Mouse (Mus musculus) embryonic facial prominence, embryonic 12.5 days (tissue): ENCODE measurements around the gene Nbea. TPM values are rescaled to one million over a fixed set of nuclear protein-coding genes. Genes with fewer than 3 reads are reported as not detected.
A peak's percentile ranks its signal among the peaks of the same experiment; 100 is the strongest.

Source experiments
- ATAC-seq: fragments of 200-750 bp; cut with Nextera tagmentation; 2 replicates; pipeline ENCODE4 v1.8.0; 2017; ENCODE audit not compliant: insufficient number of reproducible peaks, insufficient read depth, low FRiP score, low TSS enrichment
- H3K27ac ChIP-seq: fragments of 300-500 bp; sonication (generic); 2 replicates; pipeline ENCODE4 v1.5.1; 2016; ENCODE audit warnings: mild to moderate bottlenecking
- H3K27me3 ChIP-seq: fragments of 300-500 bp; sonication (generic); 2 replicates; pipeline ENCODE4 v1.6.1; 2016; ENCODE audit warnings: mild to moderate bottlenecking, moderate library complexity
- H3K36me3 ChIP-seq: fragments of 300-500 bp; sonication (generic); 2 replicates; pipeline ENCODE4 v1.6.1; 2016; ENCODE audit warnings: mild to moderate bottlenecking
- H3K4me1 ChIP-seq: fragments of 300-500 bp; sonication (generic); 2 replicates; pipeline ENCODE4 v1.6.1; 2016
- H3K4me2 ChIP-seq: fragments of 300-500 bp; sonication (generic); replicated peaks from 2 replicates; pipeline ENCODE4 v1.6.1; 2016; ENCODE audit warnings: mild to moderate bottlenecking, moderate library complexity
- H3K4me3 ChIP-seq: fragments of 300-500 bp; sonication (generic); 2 replicates; pipeline ENCODE4 v1.5.1; 2016; ENCODE audit warnings: mild to moderate bottlenecking
- H3K9ac ChIP-seq: fragments of 300-500 bp; sonication (generic); 2 replicates; pipeline ENCODE4 v1.6.1; 2016; ENCODE audit warnings: mild to moderate bottlenecking, moderate library complexity
- H3K9me3 ChIP-seq: fragments of 300-500 bp; sonication (generic); 2 replicates; pipeline ENCODE4 v1.6.1; 2016; ENCODE audit warnings: mild to moderate bottlenecking, moderate library complexity
- whole genome bisulfite sequencing: fragments of 180-500 bp; shearing (Covaris S2); methylation state at CpG from one replicate; pipeline ENCODE4 v1.1.7; 2016; 5-methylcytosine and 5-hydroxymethylcytosine counted together
- polyA plus RNA-seq: library from polyadenylated mRNA; unstranded; fragments of >200 nt; fragmentation: Nextera tagmentation; extraction: Ambion mirVana; gene quantifications from 2 replicates; pipeline ENCODE4 v1.2.1, GENCODE M21; 2016

Gene Nbea
- polyA plus RNA-seq, 1 experiment from 2014 or later: 24.2 TPM

DNA sequence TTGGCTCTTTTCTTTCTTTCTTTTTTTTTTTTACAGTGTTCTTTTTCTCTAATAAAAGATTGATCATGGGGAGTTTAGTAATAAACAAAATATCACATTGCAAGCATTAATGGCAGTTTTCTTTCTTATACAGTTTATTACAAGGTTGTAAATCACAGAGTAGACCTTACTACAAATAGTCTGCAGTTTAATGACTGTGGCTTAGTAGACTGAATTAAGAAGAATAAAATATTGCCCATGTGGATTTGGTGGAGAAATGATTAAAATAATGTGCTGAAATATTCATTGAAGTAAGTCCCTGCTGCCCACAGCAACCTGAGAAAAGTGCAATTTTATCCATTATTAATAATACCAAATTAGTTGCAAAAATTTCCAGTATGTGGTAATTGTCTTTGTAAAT, 363.9 kb downstream of the Nbea start:
- H3K9me3 ChIP-seq: no peaks in the 10 kb centered on the region
- H3K4me3 ChIP-seq: no peak overlapping the region
- no peak overlapping the region for H3K9ac ChIP-seq
- peaks cover 24% of the 10 kb centered on the region for H3K4me1 ChIP-seq
- H3K36me3 ChIP-seq: no peaks in the 10 kb centered on the region
- no peak overlapping the region for H3K27ac ChIP-seq
- no peak overlapping the region for H3K4me2 ChIP-seq
- H3K27me3 ChIP-seq: no peaks in the 10 kb centered on the region
- ATAC-seq: no peak

DNA sequence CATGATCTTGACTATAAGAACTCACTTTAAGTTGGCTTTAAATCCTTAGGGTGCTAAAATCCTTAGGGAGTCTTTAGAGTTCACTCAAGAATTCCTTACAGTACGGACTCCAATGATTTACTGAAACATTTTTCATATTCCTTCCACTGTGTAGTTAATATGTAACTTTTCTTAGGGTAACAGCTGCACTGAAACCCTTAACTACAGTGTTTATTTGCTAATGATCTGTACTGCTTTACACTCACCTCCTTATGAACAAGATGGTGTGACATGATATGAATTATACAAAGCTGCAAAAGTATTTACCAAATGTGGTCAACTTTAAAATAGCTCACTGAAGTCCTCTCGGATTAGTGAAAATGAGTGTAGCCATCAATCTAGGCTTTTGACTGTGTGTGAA, 365.4 kb downstream of the Nbea start:
- Histone ChIP-seq H3K27me3 (no peaks in the 10 kb centered on the region), H3K4me1 (peaks cover 23% of the 10 kb centered on the region), H3K27ac (peak overlapping the region; percentile 41; the same call in 1 of the 2 replicates), H3K36me3 (no peaks in the 10 kb centered on the region), H3K9ac (no peak overlapping the region), H3K9me3 (no peaks in the 10 kb centered on the region), H3K4me2 (no peak overlapping the region), H3K4me3 (no peak overlapping the region)
- WGBS: 86% methylated on average over 2 of the region's 2 CpGs
- ATAC-seq: no peak

DNA sequence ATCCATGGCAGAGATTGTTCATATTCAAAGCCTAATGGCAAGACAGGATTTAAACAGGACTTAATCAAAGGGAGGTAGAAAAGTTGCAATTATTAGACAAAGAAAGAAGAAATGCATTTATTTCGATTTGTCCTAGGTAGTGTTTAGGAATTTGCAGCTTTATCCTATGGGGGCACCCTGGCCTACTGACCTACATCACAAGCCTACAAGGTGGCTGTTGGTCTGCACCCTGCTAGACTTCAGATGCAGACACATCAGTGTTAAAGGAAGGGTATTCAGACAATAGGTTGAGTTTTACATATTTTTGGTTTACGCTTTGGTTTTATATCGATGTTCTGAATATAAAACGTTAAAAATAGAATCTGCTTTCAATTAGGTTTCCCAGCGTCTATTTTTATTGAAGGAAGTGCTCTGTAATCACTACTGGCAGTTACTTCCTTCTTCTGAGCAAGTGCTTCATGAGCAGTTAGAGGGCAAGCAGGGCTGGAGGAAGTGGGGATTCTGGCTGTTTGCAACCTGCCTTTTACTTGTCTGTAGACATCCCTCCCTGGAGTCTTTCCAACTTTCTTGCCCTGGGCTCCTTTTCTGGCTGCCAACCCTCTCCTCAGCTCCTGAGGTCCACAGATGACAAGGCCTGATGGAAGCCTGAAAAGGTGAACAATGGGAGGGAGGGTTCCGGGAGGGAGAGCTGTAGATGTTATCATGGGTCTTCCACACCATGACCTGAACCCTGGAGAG, 366.7 kb downstream of the Nbea start:
- Histone ChIP-seq H3K4me2 (no peak overlapping the region), H3K4me1 (peaks cover 23% of the 10 kb centered on the region), H3K27ac (peak overlapping the region; percentile 84), H3K27me3 (no peaks in the 10 kb centered on the region), H3K9ac (0 out of 2 replicates have a peak overlapping the region, but pooled peaks have one; percentile 17), H3K9me3 (no peaks in the 10 kb centered on the region), H3K36me3 (no peaks in the 10 kb centered on the region), H3K4me3 (no peak overlapping the region)
- ATAC-seq: peak; percentile 52; the same call in 1 of the 2 replicates
- WGBS: 38% methylated on average over 6 of the region's 6 CpGs

DNA sequence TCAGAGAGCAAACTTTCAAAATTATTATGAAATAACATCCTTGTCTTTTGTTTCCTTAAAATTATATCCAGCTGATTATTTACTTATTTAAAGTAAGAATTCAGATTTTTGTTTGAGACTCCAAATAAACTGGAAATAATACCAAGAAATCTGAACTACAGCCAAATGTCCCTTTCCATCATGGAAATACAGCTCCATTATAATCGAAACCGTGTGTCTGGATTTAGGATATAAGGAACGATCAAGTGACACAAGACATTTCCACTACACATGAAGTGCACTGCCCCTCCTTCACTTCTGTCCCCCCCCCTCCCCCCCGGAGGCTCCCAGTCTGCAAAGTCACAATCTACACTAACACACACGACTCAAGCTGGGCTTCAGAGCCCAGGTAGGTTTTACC, 367.4 kb downstream of the Nbea start:
- Histone ChIP-seq H3K27me3 (no peaks in the 10 kb centered on the region), H3K9ac (no peak overlapping the region)

DNA sequence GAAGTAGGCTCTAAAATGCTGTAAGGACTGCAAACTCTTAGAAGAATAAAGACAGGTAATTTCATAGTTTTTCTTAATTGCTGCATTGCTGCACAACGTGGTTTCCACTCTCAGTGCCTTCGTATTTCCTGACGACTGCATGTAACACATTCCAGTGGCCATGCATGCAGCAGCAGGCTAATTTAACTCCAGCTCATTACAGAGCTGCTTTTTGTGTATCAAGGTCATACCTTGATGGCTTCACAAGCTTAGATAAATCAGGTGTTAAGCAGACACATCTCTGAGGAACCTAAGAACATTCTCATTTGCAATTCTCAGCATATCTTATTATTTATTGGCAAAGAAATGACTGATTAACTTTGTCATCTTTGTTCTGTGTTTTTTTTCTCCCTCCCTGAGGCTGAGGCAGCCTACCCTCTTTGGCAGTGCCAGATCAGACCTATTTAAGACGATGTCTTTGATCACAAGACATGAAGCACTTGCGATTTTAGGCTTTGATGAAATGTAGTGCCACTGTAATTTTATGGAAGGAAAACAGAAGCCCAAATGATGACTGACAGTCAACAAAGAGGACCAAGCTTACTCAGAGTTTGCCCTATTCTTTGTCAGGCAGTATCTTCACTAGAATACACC, 368.4 kb downstream of the Nbea start:
- ATAC-seq: no peak
- Histone ChIP-seq H3K9me3 (no peaks in the 10 kb centered on the region), H3K36me3 (no peaks in the 10 kb centered on the region), H3K27me3 (no peaks in the 10 kb centered on the region), H3K4me1 (peaks cover 23% of the 10 kb centered on the region), H3K4me2 (no peak overlapping the region), H3K9ac (no peak overlapping the region), H3K4me3 (no peak overlapping the region), H3K27ac (no peak overlapping the region)
- WGBS: 42% methylated on average over 5 of the region's 5 CpGs

More for the DNA sequence above, 367.4 kb downstream of the Nbea start:
- H3K36me3 ChIP-seq: no peaks in the 10 kb centered on the region
- 27% methylated on average over 5 of the region's 5 CpGs for WGBS
- H3K27ac ChIP-seq: peak overlapping the region; percentile 84; the same call in 1 of the 2 replicates
- no peak overlapping the region for H3K4me3 ChIP-seq
- no peak; the same call in 1 of the 2 replicates for ATAC-seq
- no peaks in the 10 kb centered on the region for H3K9me3 ChIP-seq
- peaks cover 23% of the 10 kb centered on the region for H3K4me1 ChIP-seq
- no peak overlapping the region for H3K4me2 ChIP-seq

DNA sequence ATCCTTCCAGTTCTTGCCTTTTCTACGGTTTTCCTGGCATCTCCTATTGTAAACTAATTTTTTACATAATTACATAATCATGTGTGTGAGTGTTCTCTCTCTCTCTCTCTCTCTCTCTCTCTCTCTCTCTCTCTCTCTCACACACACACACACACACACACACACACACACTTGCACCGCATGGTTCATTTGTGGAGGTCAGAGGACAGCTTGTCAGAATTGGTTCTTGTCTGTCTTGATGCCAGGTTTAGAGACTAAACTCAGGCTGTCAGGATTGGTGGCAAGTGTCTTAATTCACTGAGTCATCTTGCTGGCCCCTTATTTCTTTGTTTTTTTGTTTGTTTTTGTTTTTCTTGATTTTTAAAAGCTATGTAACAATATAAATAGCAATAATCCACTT, 388.7 kb downstream of the Nbea start:
- H3K9me3 ChIP-seq: no peaks in the 10 kb centered on the region
- no peaks in the 10 kb centered on the region for H3K36me3 ChIP-seq
- H3K4me3 ChIP-seq: no peak overlapping the region
- H3K27me3 ChIP-seq: no peaks in the 10 kb centered on the region
- WGBS: 72% methylated on average over 2 of the region's 2 CpGs
- H3K9ac ChIP-seq: no peak overlapping the region
- no peak overlapping the region for H3K4me2 ChIP-seq
- H3K4me1 ChIP-seq: peaks cover 9% of the 10 kb centered on the region; the same call in 1 of the 2 replicates
- H3K27ac ChIP-seq: no peak overlapping the region
- no peak for ATAC-seq

DNA sequence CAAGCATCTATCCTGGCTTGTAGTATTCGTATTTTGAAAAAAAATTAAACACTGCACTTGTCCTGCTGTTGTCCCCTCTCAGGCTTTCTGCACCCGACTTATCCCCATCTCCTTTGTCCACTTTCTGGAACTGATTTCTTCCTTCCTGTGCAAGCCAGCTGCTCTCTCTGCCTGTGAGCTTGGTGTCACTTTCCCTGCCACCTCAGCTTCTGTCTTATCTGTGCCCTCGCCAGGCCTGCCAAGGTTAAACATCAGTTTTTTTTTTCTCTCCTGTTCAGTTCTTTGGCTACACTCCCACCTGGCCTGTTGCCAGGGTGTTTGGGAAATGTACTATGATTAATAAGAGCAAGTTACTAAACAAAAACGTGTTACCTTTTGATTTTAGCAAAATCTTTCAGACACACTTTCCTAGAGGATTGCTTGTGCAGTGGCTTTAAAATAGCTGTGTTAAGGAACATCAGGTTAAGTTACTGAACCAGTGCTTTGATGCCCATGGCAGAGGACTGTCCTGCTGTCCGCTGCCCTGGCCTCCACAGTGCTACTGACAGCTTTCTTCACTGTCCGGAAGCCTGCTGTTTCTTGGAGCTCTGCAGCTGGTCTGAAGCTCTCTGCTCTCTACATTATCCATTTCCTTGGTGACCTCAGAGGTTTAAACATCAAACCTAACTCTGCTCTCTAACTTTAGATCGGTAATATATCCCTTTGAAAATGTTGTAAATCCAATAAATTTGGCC, 389.5 kb downstream of the Nbea start:
- Histone ChIP-seq H3K4me1 (peaks cover 12% of the 10 kb centered on the region; the same call in 1 of the 2 replicates), H3K27me3 (no peaks in the 10 kb centered on the region), H3K4me2 (no peak overlapping the region), H3K4me3 (no peak overlapping the region), H3K9ac (no peak overlapping the region), H3K27ac (no peak overlapping the region), H3K36me3 (no peaks in the 10 kb centered on the region), H3K9me3 (no peaks in the 10 kb centered on the region)
- WGBS: 47% methylated on average over 7 of the region's 7 CpGs
- no peak for ATAC-seq

DNA sequence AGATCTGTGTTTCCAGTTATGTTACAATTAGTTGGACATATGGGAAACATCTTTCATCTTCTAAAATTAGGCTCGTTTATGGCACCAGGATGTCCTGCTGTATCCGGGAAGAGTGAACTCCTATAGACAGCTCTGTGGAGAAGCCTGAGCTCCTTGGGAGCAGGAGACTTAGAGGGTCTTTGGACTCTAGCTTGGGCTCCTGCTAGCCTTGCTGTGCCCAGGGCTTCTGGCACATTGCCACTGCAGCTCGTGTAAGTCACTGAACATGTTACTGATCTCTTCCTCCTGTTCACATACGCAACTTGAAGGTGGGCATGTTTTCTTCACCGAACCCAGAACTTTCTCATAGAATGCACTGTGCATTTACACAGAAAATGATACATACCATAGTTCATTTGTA, 391.2 kb downstream of the Nbea start:
- Histone ChIP-seq H3K27me3 (no peaks in the 10 kb centered on the region), H3K4me2 (no peak overlapping the region), H3K4me3 (no peak overlapping the region), H3K27ac (no peak overlapping the region), H3K9ac (no peak overlapping the region), H3K9me3 (no peaks in the 10 kb centered on the region), H3K36me3 (no peaks in the 10 kb centered on the region), H3K4me1 (peaks cover 17% of the 10 kb centered on the region)
- 58% methylated on average over 5 of the region's 5 CpGs for WGBS
- ATAC-seq: no peak

DNA sequence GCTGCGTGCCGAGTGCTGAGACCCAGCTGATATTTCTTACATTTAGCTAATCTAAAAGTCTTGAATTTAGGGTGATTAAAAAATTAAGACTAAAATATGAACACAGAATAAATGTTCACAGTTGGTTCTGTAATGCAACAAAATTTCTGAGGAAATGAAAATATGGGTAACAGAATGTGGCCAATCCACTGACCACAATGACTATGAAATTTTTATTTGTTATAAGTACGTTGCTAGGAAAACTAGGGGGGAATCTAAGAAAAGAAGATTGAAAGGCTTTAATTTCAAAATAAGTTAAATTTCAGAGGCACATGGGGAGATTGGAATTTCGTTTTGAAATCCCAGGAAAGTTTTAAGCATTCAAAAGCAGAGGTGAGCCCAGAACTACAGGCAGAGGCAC, 392.9 kb downstream of the Nbea start:
- 74% methylated on average over 4 of the region's 4 CpGs for WGBS
- Histone ChIP-seq H3K9me3 (no peaks in the 10 kb centered on the region), H3K4me3 (no peak overlapping the region), H3K27me3 (peaks cover 3% of the 10 kb centered on the region; the same call in 1 of the 2 replicates), H3K36me3 (no peaks in the 10 kb centered on the region), H3K9ac (no peak overlapping the region), H3K4me2 (no peak overlapping the region), H3K27ac (no peak overlapping the region), H3K4me1 (peaks cover 17% of the 10 kb centered on the region)
- no peak for ATAC-seq

DNA sequence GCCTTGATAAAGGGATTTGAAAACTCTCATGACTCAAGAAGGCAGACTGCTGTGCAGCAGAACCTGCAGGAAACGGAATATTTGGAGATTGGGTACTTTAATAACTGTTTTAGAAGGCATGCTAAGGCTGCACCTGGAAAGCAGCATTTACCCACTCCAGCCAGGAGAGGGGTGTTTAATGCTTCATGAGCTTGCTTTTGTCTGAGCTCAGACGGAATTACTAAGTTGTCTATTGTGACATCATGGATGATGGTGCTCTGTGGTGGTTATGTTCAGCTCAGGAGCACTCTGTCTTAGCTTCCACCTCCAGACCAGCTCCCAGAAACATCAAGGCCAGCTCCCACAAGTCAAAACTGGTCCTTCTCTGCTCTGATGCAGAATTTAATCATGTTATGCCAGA, 393.6 kb downstream of the Nbea start:
- Histone ChIP-seq H3K4me3 (no peak overlapping the region), H3K9ac (no peak overlapping the region), H3K27ac (peak overlapping the region; percentile 46; the same call in 1 of the 2 replicates), H3K36me3 (no peaks in the 10 kb centered on the region), H3K9me3 (no peaks in the 10 kb centered on the region), H3K4me1 (peaks cover 17% of the 10 kb centered on the region), H3K4me2 (no peak overlapping the region), H3K27me3 (peaks cover 3% of the 10 kb centered on the region; the same call in 1 of the 2 replicates)
- ATAC-seq: no peak
- 36% methylated on average over 2 of the region's 2 CpGs for WGBS

DNA sequence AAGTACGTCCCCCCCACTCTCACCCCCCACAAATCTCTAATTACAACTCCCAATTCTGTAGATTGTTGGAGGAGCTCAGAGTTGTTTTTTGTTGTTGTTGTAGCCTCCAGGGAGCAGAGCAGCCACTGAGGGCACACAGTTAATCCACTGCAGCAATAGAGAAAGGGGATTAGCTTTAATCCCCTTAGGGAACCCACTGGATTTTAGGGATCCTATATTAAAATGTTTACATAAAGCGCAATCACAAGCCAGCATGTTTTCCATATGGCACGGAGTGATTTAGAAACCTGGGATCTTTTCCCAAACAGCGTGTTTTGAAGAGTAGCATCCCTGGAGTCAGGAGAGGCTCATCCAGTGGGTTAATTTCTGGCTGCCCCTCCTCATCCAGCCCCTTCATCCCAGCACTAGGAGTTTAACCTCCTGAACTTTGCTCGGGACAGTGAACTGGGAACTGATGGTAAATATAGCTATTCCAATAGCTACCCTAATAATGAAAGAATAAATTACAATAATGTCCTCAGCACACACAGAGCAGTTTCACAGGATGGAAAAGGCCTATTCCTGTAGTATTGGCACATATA, 394.8 kb downstream of the Nbea start:
- Histone ChIP-seq H3K4me3 (no peak overlapping the region), H3K9ac (no peak overlapping the region), H3K9me3 (no peaks in the 10 kb centered on the region), H3K27me3 (peaks cover 3% of the 10 kb centered on the region; the same call in 1 of the 2 replicates), H3K36me3 (no peaks in the 10 kb centered on the region), H3K4me2 (0 out of 2 replicates have a peak overlapping the region, but pooled peaks have one; percentile 9), H3K4me1 (peaks cover 12% of the 10 kb centered on the region), H3K27ac (no peak overlapping the region)
- no peak for ATAC-seq
- WGBS: 17% methylated on average over 5 of the region's 5 CpGs
